Mouse (Mus musculus): ENCODE measurements at regions not wholly inside any gene's neighbourhood (a gene's known extent, or its start where the extent isn't known, plus 50 kb on each side); places are given as distances from the start of the nearest gene placed in this dataset.
A peak's percentile ranks its signal among the peaks of the same experiment; 100 is the strongest.

DNA sequence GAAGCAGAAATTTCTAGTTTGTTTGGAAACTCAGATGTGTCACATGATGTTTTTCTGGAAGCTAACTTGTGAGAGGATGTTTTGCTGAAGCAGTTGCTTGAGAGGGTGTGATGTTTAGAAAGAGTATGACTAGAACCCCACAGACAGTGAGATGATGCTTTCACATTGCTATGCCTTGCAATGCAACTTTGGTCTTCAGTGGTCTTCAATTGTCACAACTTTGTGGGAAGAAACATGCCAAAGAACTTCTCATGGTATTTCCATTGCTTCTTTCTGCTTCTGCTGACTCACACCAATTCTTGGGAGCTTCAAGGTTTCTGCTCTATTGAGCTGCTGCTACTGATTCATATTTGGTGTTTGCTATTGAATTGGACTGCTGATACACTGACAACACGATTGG lies 365.3 kb upstream of the Tmem229a start:
- DNase-seq = no peak

DNA sequence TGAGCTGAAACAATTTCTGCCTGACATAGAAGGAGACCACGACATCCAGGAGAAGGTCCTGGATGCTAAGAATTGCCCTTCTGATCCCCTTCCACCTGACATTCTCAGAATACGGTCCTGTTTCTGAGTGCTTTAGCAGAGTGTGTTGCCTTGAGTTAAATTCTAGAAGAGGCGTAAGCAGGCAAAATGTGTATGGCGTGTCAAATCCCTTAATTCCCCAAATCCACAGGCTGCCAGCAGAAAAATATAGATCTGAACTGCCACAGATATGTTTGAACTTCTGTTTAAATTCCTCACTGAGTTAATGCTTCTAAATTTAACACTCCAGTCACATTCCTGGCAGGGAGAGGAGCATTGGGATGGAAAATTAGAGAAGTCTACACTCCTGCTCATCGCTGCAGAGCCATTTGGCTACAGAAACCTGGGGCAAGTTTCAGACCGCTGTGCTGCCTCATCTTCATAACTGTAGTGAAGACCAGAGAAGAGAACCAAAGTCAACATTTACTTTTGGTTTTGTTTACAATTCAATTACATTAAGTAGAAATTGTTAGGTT lies 364.3 kb upstream of the Tmem229a start:
- no peak for DNase-seq

DNA sequence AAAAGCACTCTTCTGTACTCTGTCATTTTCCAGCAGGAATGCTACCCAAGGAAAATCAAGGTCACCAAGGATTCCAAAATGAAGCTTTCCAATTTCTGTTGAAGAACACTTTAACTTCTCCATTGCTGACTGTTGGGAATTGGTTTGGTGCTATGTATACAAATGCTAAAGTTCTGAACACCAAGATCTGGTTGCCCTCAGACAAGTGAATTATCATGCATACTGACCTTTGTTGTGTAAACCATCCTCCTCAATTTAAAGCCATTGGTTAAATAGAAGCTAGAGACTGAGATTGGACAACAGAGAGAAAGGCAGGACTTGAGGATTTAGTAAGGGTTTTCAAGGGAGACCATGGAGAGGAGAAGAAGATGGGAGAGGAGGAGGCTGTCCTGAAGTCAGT lies 351.4 kb upstream of the Tmem229a start:
- no peak for DNase-seq

DNA sequence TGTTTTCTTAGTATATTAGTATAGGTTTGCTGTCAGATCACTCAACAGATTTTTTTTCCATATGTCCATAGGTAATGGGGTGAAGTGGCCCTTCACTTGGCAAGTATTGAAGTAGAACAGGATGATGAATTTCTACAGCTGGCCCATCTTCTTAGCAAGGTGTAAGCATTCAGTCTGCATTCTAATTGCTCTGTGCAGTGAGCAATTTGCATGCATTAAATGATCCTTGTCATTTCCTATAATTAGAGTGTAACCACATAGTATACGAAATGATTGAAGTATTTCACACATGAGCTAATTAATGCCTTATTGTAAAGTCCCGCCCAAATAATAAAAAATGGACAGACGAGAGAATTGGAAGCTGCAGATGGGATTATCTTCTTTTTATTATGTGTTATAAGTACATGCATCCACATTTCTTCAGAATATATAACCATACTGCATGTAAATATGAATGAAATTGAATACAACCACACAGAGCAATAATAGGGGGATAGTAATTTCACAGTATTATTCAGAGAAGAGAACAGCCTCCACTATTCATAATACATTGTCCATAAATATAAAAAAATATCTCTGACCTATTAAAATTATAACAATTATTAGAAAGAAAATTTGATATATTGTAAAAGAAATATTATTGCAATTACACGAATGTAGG lies 348.9 kb upstream of the Tmem229a start:
- no peak for DNase-seq

DNA sequence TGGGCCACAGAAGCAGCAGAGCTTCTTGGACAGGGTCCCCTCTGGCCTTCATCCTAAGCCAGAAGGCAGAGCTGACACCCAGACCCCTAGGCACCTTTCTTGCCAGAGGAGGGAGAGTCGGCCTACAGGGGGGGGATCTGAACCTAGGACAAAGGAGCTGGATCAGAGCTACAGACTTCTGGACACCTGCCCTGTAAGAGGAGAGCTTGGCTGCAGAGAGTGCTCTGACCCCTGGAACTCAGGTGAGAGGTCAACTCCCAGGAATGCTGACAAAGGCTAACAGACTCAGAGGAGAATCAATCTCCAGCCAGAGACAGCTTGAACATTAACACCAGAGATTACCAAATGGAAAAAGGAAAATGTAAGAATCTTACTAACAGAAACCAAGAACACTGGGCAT lies 335.5 kb upstream of the Tmem229a start:
- no peak for DNase-seq

GRCm38 (mm10) chr6:25287591-25287990 lies 331.5 kb upstream of the Tmem229a start:
- DNase-seq = no peak

GRCm38 (mm10) chr6:25286313-25286712 lies 330.2 kb upstream of the Tmem229a start:
- no peak for DNase-seq

DNA sequence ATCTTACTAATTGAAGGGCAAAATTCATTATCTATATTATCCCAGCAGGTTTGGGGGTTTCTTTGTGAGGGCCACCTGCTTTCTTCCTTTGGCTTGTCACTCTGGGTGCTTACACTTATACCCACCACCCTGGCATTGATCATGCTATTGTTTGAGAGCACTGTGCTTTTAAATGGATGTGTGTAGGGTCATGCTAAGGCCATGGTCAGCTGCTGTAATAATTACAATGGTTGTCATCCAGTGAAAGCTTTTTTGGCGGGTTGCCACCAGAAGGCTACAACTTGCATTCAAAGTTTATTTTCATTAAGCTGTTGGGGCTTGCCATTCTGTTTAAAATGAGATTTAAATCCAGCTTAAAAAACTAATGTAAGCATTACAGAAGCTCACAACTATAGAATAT lies 322.4 kb upstream of the Tmem229a start:
- DNase-seq = peak; percentile 53 to 64

DNA sequence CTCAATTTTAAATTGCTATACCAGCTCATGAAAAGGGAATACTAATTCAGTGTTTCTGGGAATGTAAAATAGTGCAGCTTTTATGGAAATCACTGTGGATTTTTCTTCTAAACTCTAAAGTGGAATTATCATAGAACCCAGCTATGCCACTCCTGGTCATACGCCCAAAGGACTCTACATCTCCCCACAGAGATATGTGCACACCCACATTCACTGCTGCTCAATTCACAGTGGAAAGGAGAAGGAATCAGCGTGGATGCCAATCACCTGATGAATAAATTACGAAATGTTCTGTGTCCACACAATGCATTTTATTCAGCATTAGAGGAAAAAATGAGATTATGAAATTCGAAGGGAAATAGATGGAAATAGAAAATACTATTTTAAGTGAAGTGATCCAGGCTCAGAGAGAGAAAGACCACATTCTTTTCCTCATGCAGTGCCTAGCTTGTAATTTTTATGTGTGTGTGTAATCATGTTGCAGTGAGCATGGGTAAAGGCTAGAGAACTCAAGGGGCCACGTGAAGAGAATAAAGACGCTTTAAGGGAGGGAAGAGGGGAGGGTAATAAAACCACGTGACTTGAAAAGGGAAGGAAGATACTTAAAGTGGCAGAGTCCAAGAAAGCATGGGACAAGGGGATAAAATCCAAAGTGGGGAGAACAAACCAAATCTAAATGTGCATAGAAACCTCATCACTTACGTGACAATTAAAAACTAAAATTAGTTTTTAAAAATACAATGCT lies 321.8 kb upstream of the Tmem229a start:
- no peak for DNase-seq

GRCm38 (mm10) chr6:25276221-25276620 lies 320.1 kb upstream of the Tmem229a start:
- DNase-seq = peak; percentile 78 to 82

DNA sequence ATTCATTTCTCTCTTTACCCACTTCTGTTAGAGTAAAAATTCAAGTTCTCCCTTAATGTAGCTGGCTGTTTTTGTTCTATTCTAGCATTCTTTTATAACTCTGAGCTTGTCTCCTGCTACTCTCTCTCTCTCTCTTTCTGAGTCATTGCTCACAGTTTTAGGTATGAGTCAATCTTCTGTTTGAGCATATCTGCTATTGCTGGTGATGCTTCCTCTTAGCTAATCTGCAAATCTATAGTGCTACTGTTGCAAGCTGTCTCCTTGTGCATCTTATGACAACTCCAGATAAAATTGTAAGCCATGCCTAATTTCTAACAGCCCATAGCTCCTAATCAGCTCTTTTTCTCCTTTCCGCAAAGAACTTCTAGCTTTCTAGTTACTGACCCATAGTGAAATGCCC lies 304.5 kb upstream of the Tmem229a start:
- no peak for DNase-seq

- DNase-seq = no peak
These were observed 299.7 kb upstream of the Tmem229a start for GRCm38 (mm10) chr6:25255762-25256161.

GRCm38 (mm10) chr6:25237021-25237420 lies 280.9 kb upstream of the Tmem229a start:
- no peak for DNase-seq

- no peak for DNase-seq
These were observed 280.5 kb upstream of the Tmem229a start for GRCm38 (mm10) chr6:25236616-25237015.
